Mouse (Mus musculus) hematopoietic stem cell, adult 5-6 weeks (primary cell): ENCODE results near the gene Fancm. TPM values are rescaled to one million over a fixed set of nuclear protein-coding genes. Genes with fewer than 3 reads are reported as not detected.

Experiments used
- ATAC-seq, 2 experiments: fragments of 125-278 bp in 1 of 2; replicated peaks in 1 of 2; 2 replicates each; pipeline ENCODE4 v1.8.0; 2016 to 2017; ENCODE audit warnings: inconsistent platforms in 2 of 2, mild to moderate bottlenecking in 2 of 2, moderate number of reproducible peaks in 2 of 2, low read depth in 1 of 2, moderate TSS enrichment in 1 of 2; ENCODE audit not compliant: low FRiP score in 2 of 2, poor library complexity in 2 of 2, severe bottlenecking in 2 of 2, insufficient read depth in 1 of 2, low TSS enrichment in 1 of 2
- total RNA-seq: library from RNA; stranded (forward); fragments of 172-1452, 232-1000 nt; gene quantifications from 2 replicates; pipeline ENCODE4 v1.2.3, GENCODE M21; 2017

The Fancm gene
- 11.5 and 36.2 TPM in 2 replicates for total RNA-seq

- ATAC-seq, result peak; percentile 69 to 70
Measured at GRCm38 (mm10) chr12:65075085-65075732, at the start of gene Fancm. Gene Fancm, plus strand, starts transcription at chr12:65075603.

GRCm38 (mm10) chr12:65035839-65036189 lies 39.6 kb upstream of the Fancm start:
- peak; percentile 10 to 23; a peak in 1 of 4 replicates for ATAC-seq

DNA sequence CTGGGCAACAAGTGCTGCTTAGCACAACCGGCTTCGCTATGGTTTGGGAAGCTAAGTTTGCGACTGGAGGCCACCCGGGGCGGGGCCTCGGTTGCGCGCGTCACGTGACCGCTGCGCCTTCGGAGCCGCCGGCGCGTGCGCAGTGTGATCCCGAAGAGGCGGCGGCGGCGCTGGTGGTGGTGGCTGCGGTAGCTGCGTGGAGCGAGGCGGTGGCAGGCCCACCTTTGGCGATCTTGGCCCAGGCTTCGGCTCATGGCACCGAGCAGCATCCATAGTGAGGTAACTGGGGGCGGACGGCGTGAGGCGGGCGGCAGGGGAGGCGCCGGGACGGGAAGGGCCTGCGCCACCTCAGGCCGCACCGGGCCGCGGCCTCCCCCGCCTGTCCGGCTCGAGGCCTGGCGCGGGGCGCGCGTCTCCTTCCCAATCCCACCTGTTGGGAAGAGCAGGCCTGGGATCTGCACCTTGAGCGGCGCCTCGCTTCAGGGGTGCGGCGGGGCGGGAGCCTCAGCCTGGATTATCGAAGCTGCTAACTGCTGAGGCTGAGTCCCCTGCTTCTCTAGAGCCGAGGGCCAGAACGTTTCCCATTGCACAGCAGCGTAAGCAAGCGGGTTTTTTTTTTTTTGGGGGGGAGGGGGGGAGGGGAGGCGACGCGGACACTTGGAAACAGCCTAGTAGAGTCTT lies 39.1 kb upstream of the Fancm start, which contains the start of gene Prpf39:
Prpf39 (plus strand) TSS at position 144 of the 681 bp plus-strand sequence.
- peak; percentile 68 to 83 for ATAC-seq

DNA sequence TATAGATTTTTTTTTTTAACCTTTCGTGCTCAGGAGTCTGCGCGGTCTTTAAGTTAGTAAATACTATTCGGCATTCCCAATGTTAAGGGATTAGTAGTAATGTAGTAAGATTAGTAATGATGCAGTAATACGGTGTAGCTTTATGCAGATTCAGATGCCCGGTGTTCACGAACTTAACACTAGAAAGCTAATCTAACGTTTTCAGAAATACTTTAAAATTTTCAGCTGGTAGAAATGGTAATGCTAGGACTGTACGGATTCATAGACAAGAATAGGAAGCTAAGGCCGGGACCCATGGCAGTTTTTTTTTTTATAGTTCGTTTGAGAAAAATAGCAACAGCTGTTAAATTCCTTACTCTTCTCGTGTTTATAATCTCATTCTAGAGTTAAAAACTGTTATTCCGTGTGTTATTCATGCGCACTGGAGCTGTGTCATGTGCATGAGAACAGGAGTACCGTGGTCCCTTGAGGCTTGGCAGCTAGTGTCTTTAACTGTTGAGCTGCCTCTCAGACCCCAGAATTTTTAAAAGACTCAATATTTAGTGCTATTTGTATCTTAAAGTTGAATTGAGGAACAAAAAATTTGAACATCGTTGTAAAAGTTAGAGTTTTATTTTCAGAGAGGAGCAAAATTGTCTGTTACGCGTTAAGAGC lies 38.4 kb upstream of the Fancm start:
- 0 out of 4 replicates have a peak, but pooled peaks of 1 of the 2 experiments have one; percentile 18 for ATAC-seq

GRCm38 (mm10) chr12:65037546-65037937 lies 37.9 kb upstream of the Fancm start:
- ATAC-seq, result peak; percentile 42 to 44; a peak in 3 of 4 replicates

GRCm38 (mm10) chr12:65048799-65049198 lies 26.6 kb upstream of the Fancm start:
- ATAC-seq, result peak in 1 of 2 experiments; percentile 62; a peak in 1 of 4 replicates

GRCm38 (mm10) chr12:65058203-65058602 lies 17.2 kb upstream of the Fancm start:
- peak; percentile 17 to 62; a peak in 3 of 4 replicates for ATAC-seq

DNA sequence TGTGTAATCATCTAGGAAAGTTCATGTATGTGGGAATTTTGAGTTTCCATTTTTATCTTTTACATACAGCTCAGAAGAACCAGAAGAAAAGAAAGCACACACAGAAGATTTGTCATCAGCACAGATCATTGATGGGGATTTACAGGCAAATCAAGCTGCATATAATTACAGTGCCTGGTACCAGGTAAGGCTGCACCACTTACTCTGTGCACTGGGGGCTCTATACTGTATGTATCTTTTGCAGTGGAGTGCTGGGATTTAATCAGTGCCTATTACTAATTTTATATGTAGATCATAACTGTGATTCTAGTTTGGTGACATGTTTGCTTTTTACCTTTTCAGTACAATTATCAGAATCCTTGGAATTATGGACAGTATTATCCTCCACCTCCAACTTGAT lies 14.3 kb upstream of the Fancm start:
- ATAC-seq, result no peak

GRCm38 (mm10) chr12:65065241-65065640 lies 10.2 kb upstream of the Fancm start:
- peak; percentile 95 to 97 for ATAC-seq

- ATAC-seq, result peak; percentile 56 to 62
Measured at GRCm38 (mm10) chr12:65066234-65066633, 9.2 kb upstream of the Fancm start.

- ATAC-seq, result no peak
Measured at GRCm38 (mm10) chr12:65068409-65068808, 7.0 kb upstream of the Fancm start.

- ATAC-seq, result no peak
Measured at GRCm38 (mm10) chr12:65072911-65073610, 2.3 kb upstream of the Fancm start.

- ATAC-seq, result peak; percentile 89 to 92
Measured at GRCm38 (mm10) chr12:65073611-65074178, 1.7 kb upstream of the Fancm start, which contains the start of gene Fkbp3. Gene Fkbp3, minus strand, starts transcription at chr12:65074007.

- ATAC-seq, result no peak
Measured at GRCm38 (mm10) chr12:65074651-65075050, 752 bp upstream of the Fancm start.

DNA sequence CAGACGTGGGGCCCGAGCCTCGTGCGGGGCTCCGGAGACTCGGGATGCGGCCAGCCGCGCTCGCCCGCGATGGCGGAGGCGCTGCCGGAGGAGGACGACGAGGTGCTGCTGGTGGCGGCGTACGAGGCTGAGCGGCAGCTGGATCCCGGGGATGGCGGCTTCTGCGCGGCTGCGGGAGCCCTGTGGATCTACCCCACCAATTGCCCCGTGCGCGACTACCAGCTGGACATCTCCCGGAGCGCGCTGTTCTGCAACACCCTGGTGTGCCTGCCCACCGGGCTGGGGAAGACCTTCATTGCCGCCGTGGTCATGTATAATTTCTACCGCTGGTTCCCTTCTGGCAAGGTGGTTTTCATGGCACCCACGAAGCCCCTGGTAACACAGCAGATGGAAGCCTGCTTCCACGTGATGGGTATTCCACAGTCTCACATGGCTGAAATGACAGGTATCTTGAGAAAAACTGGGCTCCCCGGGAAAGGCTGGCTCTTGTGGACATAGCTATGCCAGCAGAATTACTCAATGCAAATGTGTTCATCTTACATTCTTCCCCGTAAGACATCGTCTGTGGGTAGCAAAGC lies 419 bp downstream of the Fancm start:
- ATAC-seq, result 0 out of 4 replicates have a peak, but pooled peaks of 1 of the 2 experiments have one; percentile 1

DNA sequence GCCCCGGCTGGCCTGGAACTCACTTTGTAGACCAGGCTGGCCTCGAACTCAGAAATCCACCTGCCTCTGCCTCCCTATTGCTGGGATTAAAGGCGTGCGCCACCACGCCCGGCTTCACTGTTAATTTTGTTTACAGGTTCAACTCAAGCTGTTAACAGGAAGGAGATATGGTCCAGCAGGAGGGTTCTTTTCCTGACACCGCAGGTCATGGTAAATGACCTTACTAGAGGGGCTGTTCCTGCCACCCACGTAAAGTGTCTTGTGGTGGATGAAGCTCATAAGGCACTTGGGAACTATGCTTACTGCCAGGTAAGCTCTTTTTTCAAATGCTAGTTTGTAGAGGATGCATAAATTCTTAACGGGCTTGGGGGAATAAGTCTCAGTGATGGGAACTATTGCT lies 1.5 kb downstream of the Fancm start:
- no peak for ATAC-seq

GRCm38 (mm10) chr12:65108746-65109145 lies 33.3 kb downstream of the Fancm start:
- ATAC-seq, result no peak
